Mouse (Mus musculus) liver, embryonic 14.5 days (tissue): ENCODE measurements around the gene A030005L19Rik.
"Not testable (repeated sequence)": the region's sequence is repeated elsewhere in the genome, so short reads cannot be mapped to it uniquely, and the experiment has no call there.

ENCODE experiments used
- CTCF ChIP-seq: IDR thresholded peaks from 2 replicates; pipeline ENCODE4 v1.5.1; 2016; ENCODE audit warnings: antibody characterized with exemption, low read depth, control low read depth
- EP300 ChIP-seq: IDR thresholded peaks from 2 replicates; pipeline ENCODE4 v1.6.1; 2016; ENCODE audit warnings: antibody characterized with exemption, low read depth

- not testable (repeated sequence) for TF ChIP-seq CTCF, EP300
Measured at GRCm38 (mm10) chr1:82913434-82913833, 309 bp downstream of the A030005L19Rik start.
